ENCODE assay signal across 8 mouse cellular contexts in genomic region chr9:65519807-65520504, GRCm38 (mm10). TPM values are rescaled to one million over a fixed set of nuclear protein-coding genes. Genes with fewer than 3 reads are reported as not detected.
DNase-seq lines count a peak whose midpoint lies in the region; ATAC-seq and TF ChIP-seq lines count a peak whose summit lies in the region.

Ankdd1a (minus strand) TSS chr9:65520193.

- no peak for TF ChIP-seq CTCF in kidney, postnatal 0 days (IDR thresholded peaks at IDR 0.05; ENCODE audit: low read depth)
- no peak for TF ChIP-seq CTCF in cerebellum, adult 2 months (IDR thresholded peaks at IDR 0.05; ENCODE audit: borderline replicate concordance, insufficient read depth, low read depth, low read length)

- no peak for ATAC-seq in kidney, postnatal 0 days (replicated peaks; ENCODE audit: low FRiP score, low read depth)
- peak; percentile 90 for ATAC-seq in forebrain, embryonic 16.5 days
- ATAC-seq in neural tube, embryonic 12.5 days (ENCODE audit: low FRiP score, low read depth): peak; percentile 79

- H3K4me1 ChIP-seq in kidney, postnatal 0 days (replicated peaks; ENCODE audit: insufficient read depth, low read length): peaks cover 12% of the 10 kb centered on the region; the same call in 1 of the 2 replicates
- H3K4me1 ChIP-seq in cerebellum, adult 2 months (ENCODE audit: control insufficient read depth, insufficient read depth, low read length): peaks cover 5% of the 10 kb centered on the region; the same call in 1 of the 2 replicates
- peaks cover 15% of the 10 kb centered on the region for H3K4me1 ChIP-seq in forebrain, embryonic 16.5 days (replicated peaks; ENCODE audit: control insufficient read depth, insufficient read depth, low read length)
- H3K4me1 ChIP-seq in neural tube, embryonic 12.5 days: peaks cover 7% of the 10 kb centered on the region; the same call in 1 of the 2 replicates

- H3K36me3 ChIP-seq in kidney, postnatal 0 days (ENCODE audit: insufficient read depth, low read length): no peaks in the 10 kb centered on the region
- H3K36me3 ChIP-seq in forebrain, embryonic 16.5 days (ENCODE audit: control insufficient read depth, insufficient read depth): no peaks in the 10 kb centered on the region
- H3K36me3 ChIP-seq in neural tube, embryonic 12.5 days: no peaks in the 10 kb centered on the region

- no peaks in the 10 kb centered on the region for H3K9me3 ChIP-seq in kidney, postnatal 0 days (replicated peaks; ENCODE audit: low read length)
- H3K9me3 ChIP-seq in forebrain, embryonic 16.5 days (ENCODE audit: control insufficient read depth, low read length): no peaks in the 10 kb centered on the region
- no peaks in the 10 kb centered on the region for H3K9me3 ChIP-seq in neural tube, embryonic 12.5 days

- no peak within 1 kb of the TSS for H3K27ac ChIP-seq in kidney, postnatal 0 days
- no peak within 1 kb of the TSS for H3K27ac ChIP-seq in cerebellum, adult 2 months (ENCODE audit: insufficient read depth, low read length)
- peak within 1 kb of the TSS; percentile 42; the same call in 1 of the 2 replicates for H3K27ac ChIP-seq in forebrain, embryonic 16.5 days (ENCODE audit: low read length)
- H3K27ac ChIP-seq in neural tube, embryonic 12.5 days: no peak within 1 kb of the TSS

- H3K4me2 ChIP-seq in kidney, postnatal 0 days (ENCODE audit: low read length): peak within 1 kb of the TSS; percentile 56
- H3K4me2 ChIP-seq in forebrain, embryonic 16.5 days (ENCODE audit: low read length): peak within 1 kb of the TSS; percentile 64
- peak within 1 kb of the TSS; percentile 63 for H3K4me2 ChIP-seq in neural tube, embryonic 12.5 days (replicated peaks)

- peak; percentile 56 for DNase-seq in kidney, postnatal 0 days (ENCODE audit: low spot score)
- no peak for DNase-seq in kidney, postnatal 25 days
- DNase-seq in cerebellum, adult 2 months: peak; percentile 50 to 60
- DNase-seq in left cerebral cortex, adult 18-20 months (ENCODE audit: low spot score in 2 of 2): peak; percentile 52 to 62
- no peak for DNase-seq in adrenal gland, postnatal 4 days (ENCODE audit: low spot score in 2 of 2)
- no peak for DNase-seq in spleen, adult 18-20 months

- H3K4me3 ChIP-seq in kidney, postnatal 0 days (replicated peaks; ENCODE audit: low read depth, low read length): peak within 1 kb of the TSS; percentile 14; the same call in 1 of the 2 replicates
- H3K4me3 ChIP-seq in cerebellum, adult 2 months (replicated peaks; ENCODE audit: insufficient read depth, low read depth, low read length): peak within 1 kb of the TSS; percentile 71
- H3K4me3 ChIP-seq in forebrain, embryonic 16.5 days (replicated peaks; ENCODE audit: low read length): peak within 1 kb of the TSS; percentile 38
- H3K4me3 ChIP-seq in neural tube, embryonic 12.5 days: peak within 1 kb of the TSS; percentile 26

- 0 out of 2 replicates have a peak within 1 kb of the TSS, but pooled peaks have one; percentile 3 for H3K9ac ChIP-seq in kidney, postnatal 0 days (ENCODE audit: low read depth, low read length)
- peak within 1 kb of the TSS; percentile 57 for H3K9ac ChIP-seq in forebrain, embryonic 16.5 days (replicated peaks; ENCODE audit: low read depth, low read length)
- H3K9ac ChIP-seq in neural tube, embryonic 12.5 days: peak within 1 kb of the TSS; percentile 48

- 4% methylated on average over 24 of the region's 25 CpGs for WGBS in kidney, postnatal 0 days
- 4% methylated on average over 25 of the region's 25 CpGs for WGBS in cerebellum, adult 2 months
- WGBS in forebrain, embryonic 16.5 days: 6% methylated on average over 24 of the region's 25 CpGs
- 5% methylated on average over 22 of the region's 25 CpGs for WGBS in neural tube, embryonic 12.5 days

- H3K27me3 ChIP-seq in kidney, postnatal 0 days (ENCODE audit: insufficient read depth, low read length): no peaks in the 10 kb centered on the region
- H3K27me3 ChIP-seq in cerebellum, adult 2 months (ENCODE audit: control insufficient read depth, insufficient read depth, low read length): no peaks in the 10 kb centered on the region
- no peaks in the 10 kb centered on the region for H3K27me3 ChIP-seq in forebrain, embryonic 16.5 days (replicated peaks; ENCODE audit: control insufficient read depth, insufficient read depth, low read length)
- H3K27me3 ChIP-seq in neural tube, embryonic 12.5 days (replicated peaks): no peaks in the 10 kb centered on the region

- no peak for TF ChIP-seq POLR2A in cerebellum, adult 2 months (IDR thresholded peaks at IDR 0.05; ENCODE audit: borderline replicate concordance, insufficient read depth, low read length)

RNA-seq across cellular contexts. Expression of gene Ankdd1a, which starts in this region (rescaled TPM):
- polyA plus RNA-seq in kidney, postnatal 0 days (2015; fragmentation: Nextera tagmentation; extraction: Ambion mirVana): 0.14 TPM in 1 of 2 replicates, not detected in the other
- 0.79 and 1.1 TPM in 2 replicates for polyA plus RNA-seq in cerebellum, adult 2 months (2012; rRNA removed)
- 0.24 and 0.46 TPM in 2 replicates for polyA plus RNA-seq in forebrain, embryonic 16.5 days (2015; fragmentation: Nextera tagmentation; extraction: Ambion mirVana)
- total RNA-seq in left cerebral cortex, adult 18-20 months (2021): 1 to 10 TPM; 2.3 to 3.7 TPM
- 0.38 TPM in 1 of 2 replicates, not detected in the other for polyA plus RNA-seq in neural tube, embryonic 12.5 days (2016; fragmentation: Nextera tagmentation; extraction: Ambion mirVana)
- total RNA-seq in adrenal gland, postnatal 4 days (2021): 1 to 10 TPM; 1.1 to 1.3 TPM

Comparison
In these comparisons a context has a peak if more than half of its experiments do, and no peak if none do; other contexts are left out.
1. Peak in DNase-seq, H3K4me3 ChIP-seq, H3K9ac ChIP-seq and H3K4me2 ChIP-seq in kidney, postnatal 0 days; RNA of the gene not detected or under 1 TPM.
2. Peak in ATAC-seq, H3K4me3 ChIP-seq, H3K27ac ChIP-seq, H3K9ac ChIP-seq and H3K4me2 ChIP-seq in forebrain, embryonic 16.5 days; RNA of the gene not detected or under 1 TPM.
3. Peak in ATAC-seq, H3K4me3 ChIP-seq, H3K9ac ChIP-seq and H3K4me2 ChIP-seq in neural tube, embryonic 12.5 days; RNA of the gene not detected or under 1 TPM.
4. DNase-seq: peak in cerebellum, adult 2 months (2 of 2) and left cerebral cortex, adult 18-20 months (2 of 2); none in kidney, postnatal 25 days (0 of 2), adrenal gland, postnatal 4 days (0 of 2) and spleen, adult 18-20 months (0 of 2).
5. H3K4me3 ChIP-seq: peak in every context shown above with its lines; median percentile 71 in cerebellum, adult 2 months; 38 in forebrain, embryonic 16.5 days; 26 in neural tube, embryonic 12.5 days; 14 in kidney, postnatal 0 days.
6. H3K9ac ChIP-seq: peak in every context shown above with its lines; median percentile 57 in forebrain, embryonic 16.5 days; 48 in neural tube, embryonic 12.5 days; 3 in kidney, postnatal 0 days.
7. Peak in every context shown above with its lines, with median percentiles within 50 percentile points of each other: H3K4me2 ChIP-seq.